Mouse (Mus musculus) kidney, postnatal 14 days (tissue): ENCODE data around the gene Gm45837.

ENCODE experiments used
- DNase-seq: peaks from one replicate; pipeline ENCODE4 v3.0.0; 2022; ENCODE audit warnings: mixed read lengths

The Gm45837 gene

DNA sequence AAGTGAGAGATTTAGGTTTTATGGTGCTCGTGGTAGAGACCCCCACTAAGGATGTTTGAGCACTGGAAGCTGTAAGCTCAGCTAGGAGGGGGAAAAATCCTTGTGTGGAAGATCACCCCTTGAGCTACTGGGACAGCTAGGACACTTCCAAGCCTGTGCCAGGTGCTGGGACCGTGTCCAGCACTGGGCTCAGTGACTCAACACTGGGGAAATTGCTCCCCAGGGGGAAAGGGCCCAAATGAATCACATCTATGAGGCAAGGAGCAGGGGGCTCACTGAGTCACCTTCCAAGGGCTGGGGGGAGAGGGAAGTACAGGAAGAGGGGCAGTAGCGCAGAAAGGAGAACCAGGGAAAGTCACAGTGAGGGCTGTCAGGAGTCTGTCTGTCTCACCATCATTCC, 39.2 kb downstream of the Gm45837 start:
- DNase-seq, result no peak

DNA sequence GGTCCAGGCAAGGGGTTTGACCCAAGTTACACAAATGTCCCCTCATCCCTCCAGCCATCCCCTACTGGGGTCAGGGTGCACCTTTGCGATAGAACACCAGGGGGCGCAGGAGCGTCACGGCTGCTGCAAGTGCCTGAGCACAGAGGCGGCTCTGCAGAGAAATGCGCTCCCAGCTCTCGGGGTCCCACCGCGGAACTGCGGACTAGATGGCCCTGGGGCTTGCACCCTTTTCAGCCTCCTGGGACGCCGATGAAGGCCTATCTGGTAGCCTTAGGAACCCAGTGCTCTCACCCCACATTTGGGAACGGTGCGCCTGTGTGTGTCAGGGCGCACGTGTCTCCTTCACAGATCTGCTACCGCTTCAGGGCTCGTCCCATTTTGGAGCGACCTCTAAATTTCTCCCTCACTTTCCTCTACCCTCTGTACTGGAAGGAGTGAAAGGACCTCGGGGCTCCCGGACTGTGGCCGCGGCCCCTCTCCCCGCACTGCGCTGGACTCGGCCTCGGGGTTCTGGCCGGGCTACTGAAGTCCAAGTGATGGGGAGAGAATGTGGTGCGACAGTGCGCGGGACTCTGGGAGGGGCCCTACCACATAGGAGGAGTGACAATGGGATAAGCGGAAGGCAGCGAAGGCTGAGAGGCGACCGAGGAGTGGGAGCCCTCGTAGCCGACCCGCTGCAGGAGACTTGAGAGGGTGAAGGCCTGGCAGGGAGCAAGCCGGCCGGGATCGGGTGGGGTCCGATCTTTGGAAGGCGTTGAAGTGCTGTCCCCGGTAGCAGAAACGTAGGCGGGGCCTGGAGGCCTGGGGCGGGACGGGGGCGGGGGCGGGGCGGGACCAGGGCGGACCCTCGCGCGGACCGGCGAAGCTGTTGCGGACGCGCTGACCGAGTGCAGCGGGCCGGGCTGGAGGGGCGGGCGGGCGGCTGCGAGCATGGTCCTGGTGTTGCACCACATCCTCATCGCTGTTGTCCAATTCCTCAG, 40.0 kb downstream of the Gm45837 start:
- DNase-seq, result peak; percentile 89

DNA sequence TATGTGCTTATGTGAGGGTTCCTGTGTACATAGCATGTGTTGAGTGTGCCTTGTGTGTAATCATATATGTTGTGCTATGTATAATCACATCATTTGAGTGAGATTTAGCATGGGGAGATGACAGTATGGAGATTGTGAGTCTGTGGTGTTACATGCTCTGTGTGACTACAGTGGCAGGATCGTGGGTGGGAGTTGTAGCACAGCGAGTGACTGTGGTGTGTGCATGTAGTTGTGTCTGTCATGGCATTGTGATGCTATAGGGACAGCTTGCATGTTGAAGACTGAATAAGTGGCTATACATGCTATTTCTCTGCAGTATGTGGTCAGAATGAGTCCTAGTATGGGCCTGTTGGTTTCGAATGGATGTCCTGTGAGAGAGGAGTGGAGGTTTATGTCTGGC, 42.0 kb downstream of the Gm45837 start:
- no peak for DNase-seq

DNA sequence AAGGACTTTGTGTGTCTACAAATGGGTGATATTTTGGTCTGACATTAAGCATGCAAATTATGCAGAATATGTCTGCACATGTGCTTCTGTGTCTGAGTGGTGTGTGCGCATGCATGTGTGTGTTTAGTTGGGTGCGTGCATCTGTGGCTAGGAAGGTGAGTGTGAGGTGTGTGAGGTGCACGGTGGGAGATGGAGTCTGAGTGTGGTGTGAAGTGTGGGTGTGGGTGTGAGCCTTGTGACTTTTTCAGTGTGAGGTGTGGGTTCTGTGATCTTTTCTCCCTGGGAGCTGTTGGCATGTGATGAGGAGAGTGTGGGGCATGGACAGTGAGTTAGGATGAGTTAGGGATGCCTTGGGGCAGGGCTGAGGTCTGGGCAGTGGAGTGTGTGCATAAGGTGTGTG, 42.6 kb downstream of the Gm45837 start:
- no peak for DNase-seq

DNA sequence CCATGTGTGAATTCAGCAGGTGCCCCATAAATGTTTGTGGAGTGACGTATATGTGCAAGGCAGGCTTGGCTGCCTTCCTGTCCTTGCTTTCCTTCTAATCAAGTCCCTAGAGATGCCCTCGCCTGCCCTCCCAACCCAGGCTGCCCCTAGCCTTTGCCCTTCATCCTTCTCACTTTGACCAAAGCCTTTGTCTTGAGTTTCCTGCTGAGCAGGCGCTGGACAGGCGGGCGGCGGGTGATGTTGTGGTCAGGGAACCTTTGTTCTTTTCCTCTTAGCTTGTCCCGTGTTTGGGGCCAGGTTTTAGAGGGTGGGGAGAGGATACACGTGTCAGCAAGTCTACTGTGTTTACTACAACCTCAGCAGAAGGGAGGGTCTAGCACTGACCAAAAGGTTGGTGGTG, 43.0 kb downstream of the Gm45837 start:
- peak; percentile 77 for DNase-seq

DNA sequence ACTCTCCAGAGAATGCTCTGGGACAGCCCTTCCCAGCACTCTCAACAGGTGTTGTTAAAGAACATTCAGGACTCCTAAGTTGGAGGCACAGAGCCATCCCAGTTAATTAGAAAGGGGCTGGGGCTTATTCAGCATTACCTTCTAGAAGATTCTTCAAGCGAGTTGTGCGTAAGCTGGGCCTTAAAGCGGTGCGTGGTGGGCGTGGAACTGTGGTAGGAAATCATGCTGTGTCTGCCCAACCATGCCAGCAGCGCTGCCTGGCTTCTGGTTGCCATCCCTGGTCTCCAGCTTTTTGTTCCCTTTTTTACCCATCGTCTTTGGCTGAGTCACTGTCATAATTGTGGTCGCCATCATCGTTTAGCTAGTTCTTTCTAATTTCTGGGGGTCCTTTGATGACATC, 43.8 kb downstream of the Gm45837 start:
- no peak for DNase-seq

DNA sequence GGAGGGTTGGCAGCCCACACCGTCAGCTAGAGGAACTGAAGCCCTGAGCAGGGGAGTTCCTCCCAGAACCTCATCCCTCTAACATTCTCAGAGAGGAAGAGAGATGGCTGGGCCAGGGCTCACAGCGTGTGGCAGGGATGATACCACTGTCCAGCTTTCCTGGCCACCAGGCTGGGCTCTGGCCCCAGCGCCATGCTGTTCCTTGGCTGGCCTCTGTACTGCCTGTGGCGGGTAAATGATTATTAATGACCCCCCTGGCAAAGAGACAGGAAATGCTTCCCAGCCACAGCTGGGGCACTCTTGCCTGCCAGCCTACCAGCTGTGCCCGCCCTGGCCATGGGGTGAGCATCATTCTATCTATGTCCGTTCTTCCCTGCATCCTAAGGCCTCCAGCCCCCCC, 44.5 kb downstream of the Gm45837 start:
- no peak for DNase-seq

DNA sequence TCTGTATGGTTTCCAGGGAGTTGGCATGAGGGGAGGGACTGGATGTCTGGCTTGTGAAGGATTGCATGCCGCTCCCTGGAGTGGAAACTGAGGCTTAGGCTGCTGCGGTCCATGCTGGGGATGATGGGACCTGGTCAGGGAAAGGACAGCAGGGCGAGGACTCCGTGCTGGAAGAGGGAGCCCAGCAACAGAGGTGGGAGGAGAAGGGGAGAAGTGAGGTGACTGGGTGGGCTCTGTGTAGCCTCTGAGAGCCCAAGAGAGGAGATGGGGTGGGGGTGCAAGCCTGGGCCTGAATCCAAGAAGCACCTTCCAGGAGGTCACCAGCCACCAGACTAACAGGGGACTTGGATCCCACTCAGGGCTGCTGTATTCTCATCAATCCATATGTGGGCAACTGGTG, 45.6 kb downstream of the Gm45837 start:
- no peak for DNase-seq

DNA sequence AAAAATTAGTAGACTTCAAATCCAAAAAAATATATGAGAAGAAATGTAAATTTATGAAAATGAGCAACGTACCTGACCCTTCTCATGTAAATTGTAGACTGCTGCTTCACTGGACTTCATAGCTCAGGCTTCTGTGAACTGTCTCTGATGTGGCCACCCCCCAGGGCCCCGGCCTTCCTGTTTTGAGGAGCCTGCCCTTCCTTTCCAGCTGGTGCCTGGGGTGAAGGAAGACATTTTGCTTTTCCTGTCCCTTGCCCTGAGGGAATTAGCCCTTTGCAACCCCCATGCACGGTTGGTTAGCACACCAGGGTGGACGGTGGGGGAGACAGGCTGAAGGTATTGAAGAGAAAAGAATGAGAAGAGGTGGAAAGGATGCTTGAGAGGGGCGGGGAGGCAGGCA, 46.1 kb downstream of the Gm45837 start:
- DNase-seq, result no peak

DNA sequence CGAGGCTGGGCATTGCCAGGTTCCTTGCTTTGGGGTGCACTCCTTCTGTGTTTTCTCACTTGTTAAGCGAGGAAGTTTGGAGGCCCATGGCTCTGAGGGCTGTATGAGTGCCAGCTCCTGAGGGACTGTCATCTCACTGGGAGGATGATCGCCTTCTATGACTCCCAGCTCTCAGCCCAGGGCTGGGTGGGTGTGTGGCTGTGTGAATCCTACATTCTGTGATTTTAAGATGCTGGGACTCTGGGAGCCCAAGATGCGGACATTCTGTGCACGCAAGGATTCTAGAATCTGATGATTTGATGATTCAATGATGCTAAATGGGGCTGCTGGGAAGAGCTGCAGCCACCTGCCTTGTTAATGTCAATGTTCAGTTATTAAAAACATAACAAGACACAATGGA, 46.6 kb downstream of the Gm45837 start:
- no peak for DNase-seq

GRCm38 (mm10) chr7:101457801-101458200, 47.1 kb downstream of the Gm45837 start:
- DNase-seq, result peak; percentile 55

DNA sequence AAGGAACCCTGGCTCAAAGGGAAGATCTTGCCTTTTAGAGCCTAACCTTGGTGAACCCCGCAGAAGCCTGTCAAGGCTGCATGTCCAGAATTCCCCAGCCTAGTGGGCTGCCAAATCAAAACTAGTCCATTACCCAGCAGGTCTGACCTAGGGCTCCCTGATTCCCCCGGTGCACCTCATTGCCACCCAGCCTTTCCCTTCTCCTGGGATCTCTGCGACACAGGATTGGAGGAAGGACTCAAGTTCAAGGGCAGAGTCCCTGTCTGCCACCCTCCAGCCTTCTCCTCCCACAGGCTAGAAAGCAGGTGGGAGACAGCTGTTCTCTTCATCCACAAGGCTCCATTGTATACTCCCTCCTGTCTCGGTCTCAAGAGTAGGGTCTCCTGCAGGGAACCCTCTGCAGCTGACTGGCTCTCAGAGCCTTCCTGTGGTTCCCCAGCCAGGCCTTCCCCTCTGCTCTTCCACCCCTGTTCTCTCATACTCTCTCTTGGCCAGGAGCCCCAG, 47.6 kb downstream of the Gm45837 start:
- DNase-seq, result no peak

GRCm38 (mm10) chr7:101459305-101459813, 48.7 kb downstream of the Gm45837 start:
- DNase-seq, result no peak

- DNase-seq, result peak; percentile 56
Observed at GRCm38 (mm10) chr7:101459923-101460607, 49.4 kb downstream of the Gm45837 start.

DNA sequence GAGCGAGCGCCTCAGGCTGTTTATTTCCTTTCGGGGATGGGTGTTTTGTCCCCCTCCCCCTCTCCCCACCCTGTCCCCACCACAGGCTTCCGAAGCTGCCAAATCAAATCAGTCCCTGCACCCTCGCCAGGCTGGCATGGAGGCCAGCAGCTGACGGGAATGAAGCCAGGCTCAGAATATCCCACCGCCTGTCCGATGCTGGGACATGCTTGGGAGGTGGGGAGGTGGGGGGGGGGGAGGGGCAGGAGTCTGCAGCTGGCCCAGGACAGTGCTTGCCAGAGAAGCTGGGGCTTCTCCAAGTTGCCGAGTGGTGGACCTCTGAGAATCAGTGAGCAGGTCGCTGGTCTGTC, 49.9 kb downstream of the Gm45837 start:
- no peak for DNase-seq

GRCm38 (mm10) chr7:101461571-101461970, 50.9 kb downstream of the Gm45837 start:
- no peak for DNase-seq

- peak; percentile 63 for DNase-seq
Observed at GRCm38 (mm10) chr7:101462327-101463068, 51.8 kb downstream of the Gm45837 start.

DNA sequence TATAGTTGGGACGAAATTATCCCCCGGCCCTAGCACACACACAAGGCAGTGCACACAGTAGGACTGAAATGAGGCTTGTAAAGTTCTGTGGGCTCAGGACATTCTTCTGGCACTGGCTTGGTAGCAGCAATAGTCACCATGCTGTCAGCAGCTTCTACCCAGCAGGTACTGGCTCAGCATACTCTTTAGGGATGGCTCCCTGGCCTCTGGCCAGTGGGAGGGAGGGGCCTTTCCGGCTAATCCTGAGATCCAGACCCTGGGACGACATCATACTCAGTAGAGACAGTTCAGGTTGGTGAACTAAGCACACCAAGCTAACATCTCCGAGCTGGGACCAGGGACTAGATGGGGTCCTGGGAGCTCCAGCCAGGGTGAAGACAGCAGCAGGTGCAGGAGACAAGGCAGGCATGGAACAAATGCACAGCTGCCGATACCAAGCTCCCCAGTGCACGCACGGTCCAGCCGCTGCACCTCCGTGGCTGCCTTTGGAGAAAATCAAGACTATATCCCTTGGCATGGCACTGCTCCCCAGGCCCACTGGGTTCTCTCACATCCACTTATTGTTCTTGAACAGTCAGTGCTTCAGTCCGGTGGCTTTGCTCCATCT, 53.1 kb downstream of the Gm45837 start:
- DNase-seq, result no peak

- DNase-seq, result no peak
Observed at GRCm38 (mm10) chr7:101464927-101465326, 54.2 kb downstream of the Gm45837 start.

GRCm38 (mm10) chr7:101465392-101465791, 54.7 kb downstream of the Gm45837 start:
- DNase-seq, result peak; percentile 86

DNA sequence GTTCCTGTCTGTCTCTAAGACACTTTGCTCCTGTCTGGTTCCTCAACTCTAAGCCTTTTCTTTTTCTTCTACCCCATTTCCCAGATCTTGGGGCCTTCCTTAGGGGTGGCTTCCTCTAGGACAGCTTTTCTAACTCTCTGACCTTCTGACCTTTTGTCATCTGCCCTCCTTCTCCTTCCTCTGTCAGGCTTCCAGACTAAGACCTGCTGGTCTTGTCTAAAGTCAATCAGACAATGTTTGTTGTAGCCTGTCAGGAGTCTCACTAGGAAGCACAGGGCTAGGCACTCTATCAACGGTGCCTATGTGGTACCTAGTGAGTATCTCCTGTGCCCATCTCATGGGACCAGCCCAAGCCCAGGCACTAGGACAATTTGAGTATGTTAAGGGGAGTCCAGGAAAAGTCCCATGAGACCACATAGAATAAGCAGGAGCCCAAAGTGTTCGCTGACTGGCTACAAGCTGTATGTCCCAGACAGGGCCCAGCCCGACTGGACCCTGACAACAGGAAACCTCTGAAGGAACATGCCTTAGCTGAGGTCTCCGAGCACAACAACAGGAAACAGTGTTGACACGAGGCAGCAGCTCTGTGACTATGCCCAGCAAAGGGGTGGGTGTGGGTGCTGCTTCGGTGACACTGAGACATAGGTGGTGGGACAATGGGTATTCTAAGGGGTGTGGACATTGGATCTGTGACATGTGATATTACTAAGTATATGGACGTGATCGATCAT, 55.3 kb downstream of the Gm45837 start:
- peak; percentile 76 for DNase-seq

DNA sequence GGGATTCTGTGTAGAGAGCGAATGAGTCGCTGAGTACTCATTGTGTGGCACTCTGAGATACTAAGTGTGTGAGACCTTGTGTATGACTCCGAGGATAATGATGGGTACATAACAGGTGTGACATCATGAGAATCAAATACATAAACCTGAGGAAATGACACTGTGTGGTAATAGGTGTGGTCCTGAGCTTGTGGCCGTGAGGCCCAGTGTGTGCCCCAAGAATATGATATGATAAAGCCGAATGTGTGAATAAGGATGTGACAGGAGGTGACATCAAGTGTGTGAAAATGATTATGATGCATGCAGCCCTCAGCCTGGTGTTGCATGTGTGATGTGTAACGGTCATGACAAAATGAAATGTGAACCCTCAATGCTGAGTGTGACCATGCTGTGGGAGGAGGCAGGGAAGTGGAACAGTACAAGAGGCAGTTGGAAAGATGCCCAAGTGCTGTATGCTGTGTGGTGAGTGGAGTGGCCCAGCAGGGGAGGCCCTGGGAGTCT, 55.9 kb downstream of the Gm45837 start:
- DNase-seq, result peak; percentile 77
